In the genomic region with DNA sequence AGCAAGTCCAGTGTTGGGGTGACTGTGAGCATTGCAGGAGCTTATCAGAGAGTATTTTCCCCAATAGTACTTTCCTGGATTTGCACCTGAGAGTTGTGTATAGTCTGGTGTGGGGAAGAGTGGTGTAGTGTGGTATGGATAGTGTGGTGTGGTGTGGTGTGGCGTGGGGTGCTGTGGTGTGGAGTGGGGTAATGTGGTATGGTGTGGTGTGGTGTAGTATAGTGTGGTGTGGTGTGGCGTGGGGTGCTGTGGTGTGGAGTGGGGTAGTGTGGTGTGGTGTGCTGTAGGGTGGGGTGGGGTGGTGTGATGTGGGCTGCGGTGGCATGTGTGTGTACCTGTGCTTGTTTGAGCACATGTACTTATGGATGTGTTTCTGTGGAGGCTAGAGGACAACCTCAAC, we compare ENCODE assay signal across 21 mouse cellular contexts.
A peak's percentile ranks its signal among the peaks of the same experiment; 100 is the strongest.
DNase-seq lines count a peak whose midpoint lies in the region; ATAC-seq lines count a peak whose summit lies in the region.
"Had no signal": no experiment of that assay in that cellular context is flagged by ENCODE, and none has a peak within 500 bp of the region (broad histone marks: within the 10 kb centered on the region; RNA-seq: fewer than 3 reads in every experiment).

No protein-coding gene starts in this region.

- no peak overlapping the region for H3K4me3 ChIP-seq in embryonic facial prominence, embryonic 11.5 days (ENCODE audit: low read depth, low read length)
- no peak overlapping the region for H3K4me3 ChIP-seq in embryonic facial prominence, embryonic 10.5 days
- H3K4me3 ChIP-seq in heart, embryonic 14.5 days (ENCODE audit: control insufficient read depth in 1 of 2, insufficient read depth in 1 of 2, low read depth in 1 of 2, low read length in 2 of 2), result no peak overlapping the region
- no peak overlapping the region for H3K4me3 ChIP-seq in kidney, embryonic 15.5 days (replicated peaks)

- WGBS in embryonic facial prominence, embryonic 11.5 days, result 96% methylated on average over 3 of the region's 3 CpGs
- 92% methylated on average over 3 of the region's 3 CpGs for WGBS in embryonic facial prominence, embryonic 10.5 days
- 91% methylated on average over 3 of the region's 3 CpGs for WGBS in heart, embryonic 14.5 days
- WGBS in kidney, embryonic 15.5 days, result 92% methylated on average over 3 of the region's 3 CpGs

- DNase-seq in embryonic facial prominence, embryonic 11.5 days (ENCODE audit: low spot score), result no peak
- no peak for DNase-seq in embryonic facial prominence, embryonic 10.5 days (ENCODE audit: low spot score)
- DNase-seq in heart, postnatal 14 days, result no peak
- DNase-seq in kidney, adult 18-20 months, result no peak
- DNase-seq: adrenal gland, adult 2 months; adrenal gland, adult 8-10 months; adrenal gland, postnatal 10 days; adrenal gland, postnatal 14 days; adrenal gland, postnatal 25 days; adrenal gland, postnatal 36 days; B cell, adult 2 months; cerebellum, adult 11 months; cerebellum, adult 11-12 months; cerebellum, adult 18-20 months had no signal

- H3K27ac ChIP-seq in embryonic facial prominence, embryonic 11.5 days (replicated peaks; ENCODE audit: low read depth, low read length), result no peak overlapping the region
- H3K27ac ChIP-seq in embryonic facial prominence, embryonic 10.5 days (replicated peaks), result no peak overlapping the region
- no peak overlapping the region for H3K27ac ChIP-seq in heart, embryonic 14.5 days (replicated peaks in 1 of 2; ENCODE audit: control insufficient read depth in 1 of 2, insufficient read depth in 1 of 2, low read depth in 2 of 2, low read length in 2 of 2)
- H3K27ac ChIP-seq in kidney, embryonic 15.5 days, result no peak overlapping the region

- no peak overlapping the region for H3K4me2 ChIP-seq in embryonic facial prominence, embryonic 11.5 days (ENCODE audit: low read depth, low read length)
- no peak overlapping the region for H3K4me2 ChIP-seq in heart, embryonic 14.5 days (ENCODE audit: low read length)
- H3K4me2 ChIP-seq in kidney, embryonic 15.5 days, result no peak overlapping the region

- no peak overlapping the region for H3K9ac ChIP-seq in embryonic facial prominence, embryonic 11.5 days (replicated peaks; ENCODE audit: low read length)
- H3K9ac ChIP-seq in heart, embryonic 14.5 days (ENCODE audit: low read length), result no peak overlapping the region
- no peak overlapping the region for H3K9ac ChIP-seq in kidney, embryonic 15.5 days

- H3K4me1 ChIP-seq in embryonic facial prominence, embryonic 11.5 days (ENCODE audit: control insufficient read depth, insufficient read depth, low read length), result no peaks in the 10 kb centered on the region
- H3K4me1 ChIP-seq in embryonic facial prominence, embryonic 10.5 days, result no peaks in the 10 kb centered on the region
- peaks cover 0 to 3% of the 10 kb centered on the region in 2 experiments; a peak in 1 of 4 replicates for H3K4me1 ChIP-seq in heart, embryonic 14.5 days (ENCODE audit: control insufficient read depth in 2 of 2, insufficient read depth in 2 of 2, low read length in 2 of 2)
- no peaks in the 10 kb centered on the region for H3K4me1 ChIP-seq in kidney, embryonic 15.5 days

- H3K27me3 ChIP-seq in embryonic facial prominence, embryonic 11.5 days (ENCODE audit: control insufficient read depth, insufficient read depth, low read length), result no peaks in the 10 kb centered on the region
- no peaks in the 10 kb centered on the region for H3K27me3 ChIP-seq in embryonic facial prominence, embryonic 10.5 days (replicated peaks; ENCODE audit: low read depth, poor library complexity, severe bottlenecking)
- H3K27me3 ChIP-seq in heart, embryonic 14.5 days (ENCODE audit: control insufficient read depth, insufficient read depth, low read length), result no peaks in the 10 kb centered on the region
- H3K27me3 ChIP-seq in kidney, embryonic 15.5 days, result no peaks in the 10 kb centered on the region
- H3K27me3 ChIP-seq: CH12.LX, Patski had no signal

- peak; percentile 74 for ATAC-seq in embryonic facial prominence, embryonic 11.5 days (replicated peaks; ENCODE audit: insufficient number of reproducible peaks, low FRiP score, low TSS enrichment, low read depth)
- ATAC-seq in heart, embryonic 14.5 days (ENCODE audit: insufficient number of reproducible peaks, insufficient read depth, low FRiP score, low read depth), result peak; percentile 48; the same call in 1 of the 2 replicates
- ATAC-seq in kidney, embryonic 15.5 days (replicated peaks; ENCODE audit: low FRiP score), result peak; percentile 54; the same call in 1 of the 2 replicates
- ATAC-seq: activated CD4-positive, CD25-positive, alpha-beta regulatory T cell, adult 4 months; CD4-positive, CD25-positive, alpha-beta regulatory T cell, adult 4 months; Patski had no signal

- H3K36me3 ChIP-seq in embryonic facial prominence, embryonic 11.5 days (replicated peaks; ENCODE audit: control insufficient read depth, insufficient read depth, low read depth, low read length), result no peaks in the 10 kb centered on the region
- H3K36me3 ChIP-seq in embryonic facial prominence, embryonic 10.5 days (replicated peaks), result no peaks in the 10 kb centered on the region
- no peaks in the 10 kb centered on the region for H3K36me3 ChIP-seq in heart, embryonic 14.5 days (ENCODE audit: control insufficient read depth, insufficient read depth, low read length)
- H3K36me3 ChIP-seq in kidney, embryonic 15.5 days, result no peaks in the 10 kb centered on the region
- H3K36me3 ChIP-seq: G1E had no signal

- intact Hi-C loops in heart, postnatal 14 days (cut with DNase I), result no loop called here

- no peaks in the 10 kb centered on the region for H3K9me3 ChIP-seq in embryonic facial prominence, embryonic 11.5 days (replicated peaks; ENCODE audit: control insufficient read depth, low read length)
- H3K9me3 ChIP-seq in embryonic facial prominence, embryonic 10.5 days, result no peaks in the 10 kb centered on the region
- no peaks in the 10 kb centered on the region for H3K9me3 ChIP-seq in heart, embryonic 14.5 days (ENCODE audit: control insufficient read depth, low read length)
- H3K9me3 ChIP-seq in kidney, embryonic 15.5 days (replicated peaks), result no peaks in the 10 kb centered on the region
